Mouse (Mus musculus) E14TG2a.4 (cell line): ENCODE data around the gene Dock4.

Source experiments
- H3K27me3 ChIP-seq: 2 replicates; pipeline ENCODE4 v1.6.1; 2014; ENCODE audit warnings: low read length, control low read depth; ENCODE audit not compliant: insufficient read depth
- H3K36me3 ChIP-seq: 2 replicates; pipeline ENCODE4 v1.6.1; 2014; ENCODE audit warnings: low read length, control low read depth; ENCODE audit not compliant: insufficient read depth
- H3K4me1 ChIP-seq: replicated peaks from 2 replicates; pipeline ENCODE4 v1.6.1; 2014; ENCODE audit warnings: low read depth, low read length, control low read depth
- H3K4me3 ChIP-seq: replicated peaks from 2 replicates; pipeline ENCODE4 v1.5.1; 2014; ENCODE audit warnings: mild to moderate bottlenecking, low read length
- H3K9me3 ChIP-seq: 2 replicates; pipeline ENCODE4 v1.6.1; 2014; ENCODE audit warnings: low read length, control low read depth
- CTCF ChIP-seq: conservative IDR thresholded peaks from 2 replicates; pipeline ENCODE4 v1.5.1; 2014; ENCODE audit warnings: low read length
- NANOG ChIP-seq: IDR thresholded peaks from 2 replicates; pipeline ENCODE4 v1.6.1; 2014; ENCODE audit warnings: borderline replicate concordance, low read length, mixed read lengths
- POU5F1 ChIP-seq: IDR thresholded peaks from 2 replicates; pipeline ENCODE4 v1.6.1; 2014; ENCODE audit warnings: low read length, borderline replicate concordance

Dock4 gene

DNA sequence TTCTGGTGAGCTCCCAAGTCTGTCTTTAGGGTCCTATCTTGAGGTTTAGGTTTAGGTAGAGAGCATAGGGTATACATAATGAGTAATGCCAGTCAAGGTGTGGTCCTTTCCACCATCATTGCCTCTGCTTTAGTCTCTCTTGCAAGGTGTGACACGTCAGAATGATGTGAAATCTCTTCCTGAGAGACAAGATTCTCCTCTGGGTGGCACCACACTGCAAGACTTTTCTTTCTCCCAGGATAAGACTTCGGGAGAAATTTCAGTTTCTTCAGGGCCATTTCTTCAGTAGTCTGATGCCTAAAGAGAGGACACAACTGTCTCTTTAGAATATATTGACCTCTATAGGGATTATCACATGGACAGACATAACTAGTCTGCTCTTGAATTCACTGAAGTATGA lies 282.6 kb downstream of the Dock4 start:
- no peak overlapping the region for H3K4me3 ChIP-seq
- H3K4me1 ChIP-seq = peaks cover 4% of the 10 kb centered on the region
- TF ChIP-seq CTCF (no peak), POU5F1 (no peak), NANOG (no peak)
- no peaks in the 10 kb centered on the region for H3K9me3 ChIP-seq
- H3K36me3 ChIP-seq = no peaks in the 10 kb centered on the region
- H3K27me3 ChIP-seq = no peaks in the 10 kb centered on the region

DNA sequence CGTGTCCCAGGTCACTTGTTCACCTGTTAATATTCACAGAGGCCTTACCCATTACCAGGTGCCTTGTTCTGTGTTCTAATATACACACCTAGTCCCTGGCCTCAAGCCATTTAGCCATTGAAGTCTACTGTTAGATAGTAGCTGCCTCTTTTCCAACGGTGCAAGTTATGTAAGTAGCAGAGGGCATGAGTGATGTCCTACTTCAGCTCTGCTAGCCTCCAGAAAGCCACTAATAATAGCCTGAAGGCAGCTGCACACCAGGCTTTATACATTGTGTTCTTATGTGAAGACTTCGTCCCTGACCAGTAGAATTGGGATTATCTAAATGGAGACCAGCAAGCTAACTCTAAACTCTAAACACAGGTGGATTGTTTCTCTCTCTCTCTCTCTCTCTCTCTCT lies 285.0 kb downstream of the Dock4 start:
- Histone ChIP-seq H3K36me3 (no peaks in the 10 kb centered on the region), H3K9me3 (no peaks in the 10 kb centered on the region), H3K4me3 (no peak overlapping the region), H3K4me1 (no peaks in the 10 kb centered on the region), H3K27me3 (no peaks in the 10 kb centered on the region)
- no peak for TF ChIP-seq POU5F1
- TF ChIP-seq CTCF = no peak
- TF ChIP-seq NANOG = no peak

- Histone ChIP-seq H3K4me3 (no peak overlapping the region), H3K9me3 (no peaks in the 10 kb centered on the region), H3K36me3 (no peaks in the 10 kb centered on the region), H3K4me1 (no peaks in the 10 kb centered on the region), H3K27me3 (no peaks in the 10 kb centered on the region)
- TF ChIP-seq NANOG (no peak), CTCF (no peak), POU5F1 (no peak)
These were observed 299.7 kb downstream of the Dock4 start for GRCm38 (mm10) chr12:40745501-40745900.

DNA sequence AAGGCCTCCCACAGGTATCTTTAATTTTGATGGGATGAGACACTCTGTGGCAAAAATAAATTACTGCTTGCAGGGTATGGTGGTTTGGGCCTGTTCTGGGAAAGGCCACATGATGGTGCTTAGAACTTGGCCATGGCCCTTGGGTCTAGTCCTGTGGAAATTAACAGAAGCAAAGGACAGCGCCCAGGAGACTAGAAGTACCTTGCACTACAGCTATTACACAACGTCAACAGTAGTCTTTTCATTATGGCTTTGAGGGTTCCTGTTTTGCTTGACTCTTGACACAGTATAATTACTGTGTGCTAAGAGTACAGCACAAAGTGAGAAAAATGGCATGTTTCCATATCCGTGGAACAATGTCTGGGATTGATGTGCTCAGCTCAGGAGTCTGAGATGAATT lies 300.3 kb downstream of the Dock4 start:
- H3K9me3 ChIP-seq = no peaks in the 10 kb centered on the region
- H3K4me3 ChIP-seq = no peak overlapping the region
- H3K27me3 ChIP-seq = no peaks in the 10 kb centered on the region
- no peaks in the 10 kb centered on the region for H3K36me3 ChIP-seq
- TF ChIP-seq POU5F1 (no peak), NANOG (no peak), CTCF (no peak)
- H3K4me1 ChIP-seq = no peaks in the 10 kb centered on the region

- no peaks in the 10 kb centered on the region for H3K36me3 ChIP-seq
- no peak for TF ChIP-seq NANOG
- no peak for TF ChIP-seq POU5F1
- TF ChIP-seq CTCF = no peak
- no peak overlapping the region for H3K4me3 ChIP-seq
- H3K27me3 ChIP-seq = no peaks in the 10 kb centered on the region
- H3K4me1 ChIP-seq = peaks cover 12% of the 10 kb centered on the region
- no peaks in the 10 kb centered on the region for H3K9me3 ChIP-seq
These were observed 313.5 kb downstream of the Dock4 start for GRCm38 (mm10) chr12:40759281-40759680.

- Histone ChIP-seq H3K27me3 (no peaks in the 10 kb centered on the region), H3K4me3 (no peak overlapping the region), H3K4me1 (no peaks in the 10 kb centered on the region), H3K9me3 (no peaks in the 10 kb centered on the region), H3K36me3 (no peaks in the 10 kb centered on the region)
- no peak for TF ChIP-seq NANOG
- no peak for TF ChIP-seq CTCF
- TF ChIP-seq POU5F1 = no peak
These were observed 321.6 kb downstream of the Dock4 start for GRCm38 (mm10) chr12:40767258-40767816.

GRCm38 (mm10) chr12:40773091-40773490 lies 327.3 kb downstream of the Dock4 start:
- TF ChIP-seq NANOG (no peak), POU5F1 (no peak), CTCF (no peak)
- H3K4me3 ChIP-seq = no peak overlapping the region
- H3K9me3 ChIP-seq = no peaks in the 10 kb centered on the region
- H3K36me3 ChIP-seq = no peaks in the 10 kb centered on the region
- no peaks in the 10 kb centered on the region for H3K27me3 ChIP-seq
- no peaks in the 10 kb centered on the region for H3K4me1 ChIP-seq

DNA sequence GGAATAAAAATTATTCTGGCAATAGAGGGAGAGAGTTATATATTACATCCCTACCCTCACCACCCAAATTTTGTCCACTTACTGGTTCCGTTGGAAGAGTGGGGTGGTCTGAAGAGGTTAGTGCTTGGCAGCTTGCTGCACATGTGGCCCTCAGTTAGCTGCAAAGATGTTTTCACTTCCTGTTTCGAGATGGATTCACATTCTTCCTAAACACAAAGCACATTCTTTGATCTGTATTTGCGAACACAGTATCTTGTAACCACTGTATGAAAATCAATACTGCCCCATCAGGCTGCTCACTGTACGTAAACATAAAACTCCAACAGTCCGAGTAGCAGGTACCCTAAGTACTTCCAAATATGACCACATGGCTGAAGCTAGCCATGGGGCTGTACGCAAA lies 335.8 kb downstream of the Dock4 start:
- Histone ChIP-seq H3K4me1 (no peaks in the 10 kb centered on the region), H3K27me3 (no peaks in the 10 kb centered on the region), H3K4me3 (no peak overlapping the region), H3K36me3 (no peaks in the 10 kb centered on the region), H3K9me3 (no peaks in the 10 kb centered on the region)
- TF ChIP-seq POU5F1 (no peak), NANOG (no peak), CTCF (no peak)

DNA sequence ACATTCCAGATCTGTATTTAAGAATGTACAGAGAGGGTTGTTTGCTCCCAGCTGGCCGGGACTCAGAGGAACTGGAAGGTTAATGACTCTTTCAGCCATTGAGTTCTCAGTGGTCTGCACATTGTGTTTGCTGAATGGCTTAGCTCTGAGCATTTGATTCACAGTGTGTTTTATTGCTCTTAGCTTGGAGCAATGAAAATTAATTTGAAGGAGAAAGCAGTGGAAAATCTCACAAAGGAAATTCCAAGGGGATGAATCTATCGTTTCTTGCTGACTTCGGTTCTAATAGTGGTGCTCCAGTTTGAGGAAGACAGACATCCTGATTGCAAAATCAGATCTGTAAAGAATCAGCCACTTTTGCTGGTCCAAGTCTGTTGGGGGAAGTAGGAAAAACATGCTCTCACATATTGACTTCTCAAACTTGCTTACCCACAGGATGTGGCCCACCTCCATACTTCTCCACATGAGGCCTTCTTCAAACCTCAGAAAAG lies 342.9 kb downstream of the Dock4 start:
- Histone ChIP-seq H3K36me3 (no peaks in the 10 kb centered on the region), H3K4me1 (peaks cover 8% of the 10 kb centered on the region), H3K9me3 (no peaks in the 10 kb centered on the region), H3K27me3 (no peaks in the 10 kb centered on the region), H3K4me3 (no peak overlapping the region)
- TF ChIP-seq NANOG = peak; percentile 74
- no peak for TF ChIP-seq POU5F1
